Mouse (Mus musculus): ENCODE data around the gene Gstm4. TPM values are rescaled to one million over a fixed set of nuclear protein-coding genes. Genes with fewer than 3 reads are reported as not detected.

Gstm4 gene
- polyA plus RNA-seq, 1 experiment from 2014 or later, result 15.4 TPM

- no peaks in the 10 kb centered on the region; the same call in 1 of the 2 replicates for H3K27me3 ChIP-seq
- peak overlapping the region; percentile 99 for H3K4me2 ChIP-seq
- WGBS, result 0% methylated on average over 14 of the region's 14 CpGs
- H3K9ac ChIP-seq, result peak overlapping the region; percentile 87
- no peaks in the 10 kb centered on the region for H3K9me3 ChIP-seq
- H3K36me3 ChIP-seq, result peaks cover 6% of the 10 kb centered on the region
- peak overlapping the region; percentile 67 for H3K4me3 ChIP-seq
- H3K4me1 ChIP-seq (replicated peaks), result peaks cover 58% of the 10 kb centered on the region
- peak; percentile 87 for ATAC-seq (ENCODE audit: low FRiP score)
- H3K27ac ChIP-seq, result peak overlapping the region; percentile 87
These were observed 40.6 kb upstream of the Gstm4 start for GRCm38 (mm10) chr3:108085281-108085720.

- Histone ChIP-seq H3K27me3 (no peaks in the 10 kb centered on the region; the same call in 1 of the 2 replicates), H3K4me3 (peak overlapping the region; percentile 67), H3K36me3 (peaks cover 11% of the 10 kb centered on the region), H3K4me1 (replicated peaks) (peaks cover 58% of the 10 kb centered on the region), H3K27ac (peak overlapping the region; percentile 87), H3K9me3 (no peaks in the 10 kb centered on the region), H3K4me2 (peak overlapping the region; percentile 99), H3K9ac (peak overlapping the region; percentile 87)
- peak; percentile 45 for ATAC-seq (ENCODE audit: low FRiP score)
- WGBS, result 12% methylated on average over 13 of the region's 13 CpGs
These were observed 40.1 kb upstream of the Gstm4 start for GRCm38 (mm10) chr3:108084767-108085270.

GRCm38 (mm10) chr3:108083904-108084407 is 39.3 kb upstream of the Gstm4 start:
- H3K36me3 ChIP-seq, result peaks cover 20% of the 10 kb centered on the region
- H3K9me3 ChIP-seq, result no peaks in the 10 kb centered on the region
- H3K27me3 ChIP-seq, result no peaks in the 10 kb centered on the region; the same call in 1 of the 2 replicates
- 78% methylated on average over 4 of the region's 4 CpGs for WGBS
- H3K9ac ChIP-seq, result peak overlapping the region; percentile 87; the same call in 1 of the 2 replicates
- no peak overlapping the region for H3K27ac ChIP-seq
- H3K4me1 ChIP-seq (replicated peaks), result peaks cover 57% of the 10 kb centered on the region
- H3K4me3 ChIP-seq, result peak overlapping the region; percentile 67
- peak overlapping the region; percentile 99 for H3K4me2 ChIP-seq
- ATAC-seq (ENCODE audit: low FRiP score), result no peak

DNA sequence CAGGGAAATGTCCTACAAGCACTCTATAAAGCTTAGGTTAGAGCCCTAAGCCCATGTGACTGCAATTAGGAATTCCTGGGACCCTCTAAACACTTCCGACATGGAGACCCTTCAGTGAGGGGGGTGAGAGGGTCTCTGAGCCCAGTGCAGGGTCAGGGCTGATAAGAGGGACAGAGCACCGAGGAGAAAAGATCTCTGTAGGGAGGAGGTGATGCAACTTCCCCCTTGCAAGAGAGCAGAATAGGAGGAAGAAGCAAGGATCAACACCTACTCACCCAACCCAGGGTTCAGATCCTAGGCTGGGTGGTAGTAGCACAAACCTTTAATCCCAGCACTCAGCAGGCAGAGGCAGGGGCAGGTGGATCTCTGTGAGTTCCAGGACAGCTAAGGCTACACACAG is 38.5 kb upstream of the Gstm4 start:
- Histone ChIP-seq H3K4me3 (no peak overlapping the region), H3K4me2 (no peak overlapping the region), H3K9me3 (no peaks in the 10 kb centered on the region), H3K9ac (peak overlapping the region; percentile 21; the same call in 1 of the 2 replicates), H3K27ac (no peak overlapping the region), H3K4me1 (replicated peaks) (peaks cover 53% of the 10 kb centered on the region), H3K27me3 (no peaks in the 10 kb centered on the region; the same call in 1 of the 2 replicates), H3K36me3 (peaks cover 27% of the 10 kb centered on the region)
- no peak for ATAC-seq (ENCODE audit: low FRiP score)
- 71% methylated on average over 2 of the region's 2 CpGs for WGBS

DNA sequence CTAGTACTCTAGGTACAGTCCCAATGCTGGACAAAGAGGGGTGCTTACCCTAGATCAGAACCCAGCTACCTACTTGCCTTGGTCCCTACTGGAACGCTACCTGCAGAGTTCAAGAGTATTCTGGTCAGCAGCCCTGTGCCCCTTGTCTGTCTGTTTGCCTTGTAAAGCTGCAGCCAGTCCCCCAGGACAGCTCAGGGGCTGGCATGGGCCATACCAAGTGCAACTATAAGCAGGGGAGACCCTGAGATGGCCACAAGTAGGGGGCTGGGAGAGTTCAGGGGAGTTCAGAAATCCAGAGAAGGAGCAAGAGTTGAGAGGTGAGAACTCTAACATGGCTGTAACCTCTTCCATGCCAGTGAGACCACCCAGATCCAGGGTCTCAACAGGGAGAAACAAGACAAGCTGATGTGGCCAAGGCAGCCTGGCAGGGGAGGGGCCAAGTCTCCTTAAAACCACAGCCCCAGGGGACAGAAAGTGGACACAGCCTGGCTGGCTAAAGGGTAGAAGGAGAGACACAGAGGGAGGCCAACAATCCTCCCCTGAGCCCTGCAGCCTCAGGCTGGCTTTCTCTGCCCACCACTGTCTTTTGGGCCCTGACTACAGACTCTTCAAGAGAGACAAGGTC is 37.7 kb upstream of the Gstm4 start:
- no peak overlapping the region; the same call in 1 of the 2 replicates for H3K9ac ChIP-seq
- peak overlapping the region; percentile 20 for H3K4me2 ChIP-seq
- peaks cover 35% of the 10 kb centered on the region for H3K36me3 ChIP-seq
- H3K27me3 ChIP-seq, result no peaks in the 10 kb centered on the region; the same call in 1 of the 2 replicates
- H3K4me3 ChIP-seq, result no peak overlapping the region
- 65% methylated on average over 1 of the region's 1 CpGs for WGBS
- ATAC-seq (ENCODE audit: low FRiP score), result no peak
- H3K27ac ChIP-seq, result 0 out of 2 replicates have a peak overlapping the region, but pooled peaks have one; percentile 5
- H3K4me1 ChIP-seq (replicated peaks), result peaks cover 53% of the 10 kb centered on the region
- H3K9me3 ChIP-seq, result no peaks in the 10 kb centered on the region

DNA sequence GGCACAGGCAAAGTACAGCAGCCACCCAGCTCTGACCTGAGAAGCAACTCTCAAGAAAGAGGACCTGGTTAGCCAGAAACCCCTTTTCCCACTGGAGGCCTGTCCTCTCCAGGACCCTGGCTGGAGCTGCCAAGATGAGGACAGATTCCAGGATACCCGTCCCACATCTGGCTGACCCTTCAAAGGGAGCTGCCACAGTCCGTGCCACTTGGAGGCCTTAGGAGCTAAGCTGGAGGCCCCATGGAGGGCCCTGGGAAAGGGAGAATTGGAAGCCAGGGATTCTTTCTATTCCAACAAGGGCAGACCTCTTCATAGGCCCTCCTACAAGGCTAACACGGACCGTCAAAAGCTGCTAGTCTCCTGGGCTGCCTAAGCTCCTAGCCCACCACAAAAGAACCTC is 37.0 kb upstream of the Gstm4 start:
- no peaks in the 10 kb centered on the region for H3K27me3 ChIP-seq
- no peaks in the 10 kb centered on the region for H3K9me3 ChIP-seq
- H3K4me1 ChIP-seq (replicated peaks), result peaks cover 51% of the 10 kb centered on the region
- WGBS, result 76% methylated on average over 4 of the region's 4 CpGs
- no peak overlapping the region for H3K4me3 ChIP-seq
- H3K27ac ChIP-seq, result 0 out of 2 replicates have a peak overlapping the region, but pooled peaks have one; percentile 5
- no peak for ATAC-seq (ENCODE audit: low FRiP score)
- H3K4me2 ChIP-seq, result peak overlapping the region; percentile 20
- H3K9ac ChIP-seq, result peak overlapping the region; percentile 29; the same call in 1 of the 2 replicates
- peaks cover 42% of the 10 kb centered on the region for H3K36me3 ChIP-seq

- Histone ChIP-seq H3K9me3 (no peaks in the 10 kb centered on the region), H3K27me3 (no peaks in the 10 kb centered on the region), H3K4me2 (no peak overlapping the region), H3K4me1 (replicated peaks) (peaks cover 22% of the 10 kb centered on the region), H3K36me3 (peaks cover 79% of the 10 kb centered on the region), H3K4me3 (no peak overlapping the region), H3K9ac (no peak overlapping the region), H3K27ac (no peak overlapping the region)
- 85% methylated on average over 9 of the region's 9 CpGs for WGBS
- no peak for ATAC-seq (ENCODE audit: low FRiP score)
These were observed 32.1 kb upstream of the Gstm4 start for GRCm38 (mm10) chr3:108076836-108077235.

GRCm38 (mm10) chr3:108072983-108073569 is 28.4 kb upstream of the Gstm4 start:
- Histone ChIP-seq H3K9ac (no peak overlapping the region), H3K36me3 (peaks cover 52% of the 10 kb centered on the region), H3K4me3 (no peak overlapping the region), H3K4me2 (no peak overlapping the region), H3K9me3 (no peaks in the 10 kb centered on the region), H3K27ac (peak overlapping the region; percentile 44), H3K27me3 (no peaks in the 10 kb centered on the region), H3K4me1 (replicated peaks) (peaks cover 17% of the 10 kb centered on the region)
- WGBS, result 58% methylated on average over 10 of the region's 10 CpGs
- ATAC-seq (ENCODE audit: low FRiP score), result peak; percentile 49

GRCm38 (mm10) chr3:108070295-108071293 is 25.9 kb upstream of the Gstm4 start:
- peaks cover 17% of the 10 kb centered on the region for H3K4me1 ChIP-seq (replicated peaks)
- H3K9me3 ChIP-seq, result no peaks in the 10 kb centered on the region
- ATAC-seq (ENCODE audit: low FRiP score), result no peak
- peaks cover 27% of the 10 kb centered on the region for H3K36me3 ChIP-seq
- H3K27ac ChIP-seq, result no peak overlapping the region
- 71% methylated on average over 10 of the region's 10 CpGs for WGBS
- 0 out of 2 replicates have a peak, but pooled peaks cover 1% of the 10 kb centered on the region for H3K27me3 ChIP-seq
- H3K4me3 ChIP-seq, result no peak overlapping the region
- H3K4me2 ChIP-seq, result no peak overlapping the region
- H3K9ac ChIP-seq, result no peak overlapping the region

DNA sequence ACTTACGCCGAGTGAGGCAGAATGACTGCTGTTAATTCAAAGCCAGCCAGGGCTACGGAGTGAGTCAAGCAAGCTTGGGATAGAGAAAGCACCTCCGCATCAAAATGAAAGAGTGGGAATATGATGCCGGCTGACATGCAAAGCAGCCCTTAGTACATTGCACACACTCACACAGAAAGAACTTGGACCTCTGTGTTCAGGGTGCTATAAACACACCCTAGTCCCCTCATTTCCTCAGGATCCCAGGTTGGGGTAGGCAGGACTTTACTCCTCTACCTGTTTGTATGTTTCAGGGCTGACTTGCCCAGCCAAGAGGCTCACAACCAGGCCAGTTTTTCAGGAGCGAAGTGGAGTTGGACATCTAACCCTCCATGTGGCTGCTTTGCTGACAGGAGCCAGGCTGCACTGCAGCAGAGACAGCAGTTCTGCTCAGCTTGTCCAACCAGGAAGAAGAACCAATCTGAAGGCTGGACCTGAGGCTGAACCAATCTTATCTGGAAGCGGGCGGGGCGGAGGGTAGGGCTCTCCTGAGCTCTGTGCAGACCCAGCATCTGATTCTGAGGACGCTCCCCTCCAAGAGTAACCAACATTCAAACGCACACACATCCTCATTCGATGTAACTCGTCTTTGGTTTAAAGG is 24.7 kb upstream of the Gstm4 start:
- no peak overlapping the region for H3K27ac ChIP-seq
- peaks cover 14% of the 10 kb centered on the region for H3K36me3 ChIP-seq
- no peak overlapping the region for H3K4me3 ChIP-seq
- 0 out of 2 replicates have a peak, but pooled peaks cover 3% of the 10 kb centered on the region for H3K27me3 ChIP-seq
- peaks cover 17% of the 10 kb centered on the region for H3K4me1 ChIP-seq (replicated peaks)
- no peaks in the 10 kb centered on the region for H3K9me3 ChIP-seq
- no peak overlapping the region for H3K4me2 ChIP-seq
- H3K9ac ChIP-seq, result no peak overlapping the region
- ATAC-seq (ENCODE audit: low FRiP score), result no peak
- WGBS, result 83% methylated on average over 13 of the region's 13 CpGs

DNA sequence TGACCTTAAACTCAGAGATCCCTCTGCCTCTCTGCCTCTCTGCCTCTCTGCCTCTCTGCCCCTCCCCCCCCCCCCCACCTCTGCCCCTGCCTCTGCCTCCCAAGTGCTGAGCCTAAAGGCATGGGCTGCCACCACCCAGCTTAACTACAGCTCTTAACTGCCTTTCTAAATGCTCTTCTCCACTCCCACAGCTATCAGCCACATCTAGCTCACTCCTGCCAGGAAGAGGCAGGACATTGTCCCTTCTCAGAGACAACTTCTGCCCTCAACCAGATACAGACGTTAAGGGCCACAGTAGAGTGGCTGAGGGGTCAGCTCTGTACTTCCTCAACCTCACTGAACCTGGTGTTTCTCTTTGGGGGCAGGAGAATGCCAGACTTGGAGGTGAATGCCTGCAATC is 24.1 kb upstream of the Gstm4 start:
- peaks cover 13% of the 10 kb centered on the region for H3K4me1 ChIP-seq (replicated peaks)
- no peak for ATAC-seq (ENCODE audit: low FRiP score)
- H3K4me2 ChIP-seq, result no peak overlapping the region
- H3K27ac ChIP-seq, result no peak overlapping the region
- no peak overlapping the region for H3K4me3 ChIP-seq
- peaks cover 9% of the 10 kb centered on the region; the same call in 1 of the 2 replicates for H3K36me3 ChIP-seq
- 44% methylated on average over 1 of the region's 1 CpGs for WGBS
- H3K27me3 ChIP-seq, result 0 out of 2 replicates have a peak, but pooled peaks cover 3% of the 10 kb centered on the region
- no peak overlapping the region for H3K9ac ChIP-seq
- H3K9me3 ChIP-seq, result no peaks in the 10 kb centered on the region

Measured in hindbrain, embryonic 13.5 days (tissue).